Mouse (Mus musculus) kidney, adult 2 months (tissue): ENCODE results near the gene Mllt11.

Experiments used
- CTCF ChIP-seq: fragments of 200-500 bp; conservative IDR thresholded peaks from 2 replicates; pipeline ENCODE4 v1.5.1; 2011; ENCODE audit warnings: low read depth, mild to moderate bottlenecking, control low read depth, low read length, moderate library complexity, mixed read lengths; ENCODE audit not compliant: insufficient read depth, insufficient read length
- POLR2A ChIP-seq: fragments of 200-500 bp; IDR thresholded peaks from one replicate; pipeline ENCODE4 v1.6.1; 2011; ENCODE audit warnings: low read depth, low read length, control low read depth

GRCm38 (mm10) chr3:95176500-95176899 is 55.5 kb downstream of the Mllt11 start:
- TF ChIP-seq POLR2A (no peak), CTCF (no peak)
